Mouse (Mus musculus): ENCODE measurements around the gene Actl10.

Actl10 gene

DNA sequence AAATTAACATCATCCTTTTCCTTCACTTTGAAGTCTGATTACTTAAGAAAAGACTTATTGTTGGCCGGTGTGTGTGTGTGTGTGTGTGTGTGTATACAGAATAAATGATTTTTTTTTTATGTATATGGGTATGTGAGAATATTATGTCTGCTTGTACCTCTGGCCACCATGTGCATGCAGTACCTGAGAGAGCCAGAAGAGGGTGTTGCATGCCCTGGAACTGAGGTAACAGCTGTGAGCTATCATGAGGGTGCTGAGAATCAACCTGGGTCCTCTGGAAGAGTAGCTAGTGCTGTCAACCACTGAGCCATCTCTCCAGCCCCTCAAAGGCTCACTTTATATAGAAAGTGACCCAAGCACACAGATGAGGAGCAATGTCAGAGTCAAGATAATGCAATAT lies 29.8 kb downstream of the Actl10 start:
- no peak for DNase-seq (ENCODE audit: low spot score in 2 of 2)

DNA sequence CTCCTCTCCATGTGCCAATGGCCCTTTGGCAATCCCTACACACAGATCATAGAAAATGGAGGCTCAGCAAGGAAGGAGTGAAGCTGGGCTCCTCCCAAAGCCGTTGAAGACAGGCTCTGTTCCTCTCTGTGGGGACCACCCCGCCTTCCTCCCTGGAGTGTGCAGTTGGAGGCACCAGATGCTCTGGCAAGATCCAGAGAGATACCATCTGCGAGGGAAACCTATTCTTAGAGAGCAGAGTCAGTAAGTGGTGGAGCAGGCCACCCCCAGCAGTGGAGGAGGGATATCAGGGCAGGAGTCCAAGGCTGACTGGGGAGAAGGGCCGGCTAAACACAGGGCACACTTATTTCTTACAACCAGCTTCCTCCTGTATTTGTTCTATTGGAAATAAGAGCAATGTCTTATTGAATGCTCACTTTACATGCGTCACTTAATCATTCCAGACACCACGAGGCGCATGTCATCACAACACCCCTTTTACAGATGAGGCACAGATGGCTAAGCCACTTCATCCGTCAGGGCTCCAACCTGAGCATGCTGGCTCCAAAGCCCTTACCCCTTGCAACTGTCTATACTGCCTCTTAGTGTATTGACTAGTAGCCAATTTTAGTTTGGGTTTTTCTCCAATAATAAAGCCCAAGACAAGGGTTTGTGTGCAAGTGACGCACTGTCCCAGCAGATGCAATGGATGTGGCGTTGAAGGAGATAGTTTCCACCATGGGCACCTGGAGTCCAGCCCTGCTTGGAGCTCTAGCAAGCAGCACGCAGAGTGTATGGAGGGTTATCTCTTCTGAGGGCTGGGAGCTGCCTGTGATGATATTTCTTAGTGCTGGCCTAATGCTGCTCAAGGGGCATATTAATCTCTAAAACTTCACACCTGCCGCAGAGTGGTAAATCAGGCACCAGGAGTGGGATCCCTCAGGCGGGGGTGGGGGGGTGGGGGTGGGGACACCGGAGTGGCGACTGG lies 32.6 kb downstream of the Actl10 start:
- peak; percentile 86 to 88 for DNase-seq (ENCODE audit: low spot score in 2 of 2)

- no peak for DNase-seq (ENCODE audit: low spot score in 2 of 2)
Measured at GRCm38 (mm10) chr2:154584931-154585601, 33.5 kb downstream of the Actl10 start.

DNA sequence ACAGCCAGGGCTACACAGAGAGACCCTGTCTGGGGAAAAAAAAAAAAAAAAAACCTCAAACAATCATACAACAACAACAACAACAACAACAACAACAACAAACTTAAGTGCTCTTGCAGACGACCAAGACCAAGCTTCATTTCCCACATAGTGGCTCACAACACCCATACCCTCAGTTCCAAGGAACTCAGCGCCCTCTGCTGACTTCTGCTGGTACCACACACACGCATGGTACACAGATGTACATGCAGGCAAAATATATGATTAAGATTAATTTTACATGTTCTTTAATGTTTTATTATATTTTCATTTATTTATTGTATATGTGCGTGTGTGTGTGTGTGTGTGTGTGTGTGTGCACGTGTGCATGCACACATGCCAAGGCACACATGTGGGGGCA lies 34.8 kb downstream of the Actl10 start:
- DNase-seq (ENCODE audit: low spot score in 2 of 2), result no peak

DNA sequence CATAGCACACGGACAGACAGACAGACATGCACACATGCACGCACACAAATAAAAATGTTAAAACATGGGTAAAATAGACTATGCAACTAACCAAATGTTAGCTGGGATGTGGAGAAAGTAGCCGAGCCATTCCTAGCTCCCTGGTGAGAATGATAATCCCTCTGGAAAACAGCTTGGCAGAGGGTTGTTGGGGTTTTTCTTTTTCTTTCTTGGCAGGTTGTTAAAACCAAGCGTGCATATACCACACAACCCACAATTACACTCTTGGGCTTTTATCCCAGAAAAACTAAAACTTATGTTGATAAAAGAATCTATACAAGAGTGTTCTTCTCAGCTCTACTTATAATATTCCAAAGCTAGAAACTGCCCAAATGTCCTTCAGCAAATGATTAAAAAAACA lies 37.5 kb downstream of the Actl10 start:
- DNase-seq (ENCODE audit: low spot score in 2 of 2), result no peak

- DNase-seq (ENCODE audit: low spot score in 2 of 2), result no peak
Measured at GRCm38 (mm10) chr2:154591239-154591638, 39.7 kb downstream of the Actl10 start.

- no peak for DNase-seq (ENCODE audit: low spot score in 2 of 2)
Measured at GRCm38 (mm10) chr2:154593025-154593424, 41.4 kb downstream of the Actl10 start.

GRCm38 (mm10) chr2:154595775-154596174 lies 44.2 kb downstream of the Actl10 start:
- no peak for DNase-seq (ENCODE audit: low spot score in 2 of 2)

DNA sequence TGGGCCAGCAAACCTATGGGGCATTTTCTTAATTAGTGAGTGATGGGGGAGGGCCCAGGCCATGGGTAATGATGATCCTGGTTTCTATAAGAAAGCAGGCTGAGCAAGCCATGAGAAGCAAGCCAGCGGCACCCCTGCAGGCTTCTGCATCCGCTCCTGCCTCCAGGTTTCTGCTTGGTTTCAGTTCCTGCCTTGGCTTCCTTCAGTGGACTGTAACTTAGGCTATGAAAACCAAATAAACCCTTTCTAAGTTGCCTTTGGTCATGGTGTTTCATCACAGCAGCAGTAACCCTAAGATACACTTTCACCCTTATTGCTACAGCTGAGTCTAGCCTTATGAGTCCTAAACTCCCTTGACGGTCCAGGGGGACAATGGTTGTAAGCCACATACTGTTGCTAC lies 45.8 kb downstream of the Actl10 start:
- no peak for DNase-seq (ENCODE audit: low spot score in 2 of 2)

- no peak for DNase-seq (ENCODE audit: low spot score in 2 of 2)
Measured at GRCm38 (mm10) chr2:154600586-154600985, 49.0 kb downstream of the Actl10 start.

GRCm38 (mm10) chr2:154601324-154601723 lies 49.7 kb downstream of the Actl10 start:
- DNase-seq (ENCODE audit: low spot score in 2 of 2), result no peak

All from frontal cortex, postnatal 14 days (tissue).